Mouse (Mus musculus): ENCODE results near the gene Olfr1012. TPM values are rescaled to one million over a fixed set of nuclear protein-coding genes. Genes with fewer than 3 reads are reported as not detected.
"Not testable (repeated sequence)": the region's sequence is repeated elsewhere in the genome, so short reads cannot be mapped to it uniquely, and the experiment has no call there.

Gene Olfr1012
- not detected in 2 replicates for polyA plus RNA-seq (2015; fragmentation: Nextera tagmentation; extraction: Ambion mirVana)

GRCm38 (mm10) chr2:85762666-85763065, at the start of gene Olfr1012:
Gene Olfr1012 (minus strand): TSS chr2:85762766.
- Histone ChIP-seq H3K36me3 (no peaks in the 10 kb centered on the region), H3K4me1 (no peaks in the 10 kb centered on the region), H3K9me3 (replicated peaks) (no peaks in the 10 kb centered on the region), H3K4me2 (no peak within 1 kb of the TSS), H3K27me3 (replicated peaks) (no peaks in the 10 kb centered on the region), H3K9ac (replicated peaks) (no peak within 1 kb of the TSS), H3K27ac (replicated peaks) (no peak within 1 kb of the TSS), H3K4me3 (replicated peaks) (no peak within 1 kb of the TSS)
- ATAC-seq (ENCODE audit: low FRiP score): no peak
- 76% methylated on average over 1 of the region's 1 CpGs for WGBS

DNA sequence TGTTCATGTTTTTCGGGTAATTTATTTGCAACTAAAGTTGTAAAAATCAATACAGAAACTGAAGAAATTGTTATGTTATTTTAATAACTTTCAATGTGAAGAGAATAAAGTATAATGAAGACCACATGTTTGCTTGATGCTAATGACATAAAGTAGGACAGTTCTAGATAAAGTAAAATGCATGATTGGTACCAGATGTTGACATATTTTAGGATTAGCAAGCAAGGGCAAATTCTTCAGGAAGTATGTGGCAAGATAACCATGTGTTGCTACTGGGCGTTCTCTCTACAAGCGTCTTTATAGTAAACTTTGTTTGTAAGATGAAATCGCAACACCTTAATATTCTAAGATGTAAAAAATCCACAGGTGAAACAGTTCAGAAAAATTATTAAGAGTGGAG, 41.9 kb upstream of the Olfr1012 start:
- Histone ChIP-seq H3K36me3 (no peaks in the 10 kb centered on the region), H3K4me3 (replicated peaks) (no peak overlapping the region), H3K9ac (replicated peaks) (no peak overlapping the region), H3K9me3 (replicated peaks) (no peaks in the 10 kb centered on the region), H3K4me1 (no peaks in the 10 kb centered on the region), H3K27ac (replicated peaks) (no peak overlapping the region), H3K4me2 (no peak overlapping the region), H3K27me3 (replicated peaks) (no peaks in the 10 kb centered on the region)
- no peak for ATAC-seq (ENCODE audit: low FRiP score)
- 93% methylated on average over 4 of the region's 4 CpGs for WGBS

DNA sequence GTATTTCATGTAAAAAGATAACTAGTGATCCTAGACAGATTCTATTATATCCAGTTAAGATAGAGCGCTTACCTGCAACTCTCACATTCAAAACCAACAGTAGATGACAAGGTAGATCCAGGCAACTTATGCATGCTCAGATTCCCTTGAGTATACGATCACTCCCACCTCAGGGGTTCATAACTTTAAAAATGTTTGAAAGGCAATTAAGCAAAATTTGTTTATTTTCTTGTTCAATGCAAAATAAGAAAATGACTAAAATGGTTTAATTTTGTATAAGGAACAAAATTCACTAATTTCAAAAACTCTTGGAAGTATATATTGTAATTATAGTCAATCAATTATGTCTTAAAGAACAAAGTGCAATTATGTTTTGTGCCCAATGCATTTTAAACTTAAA, 39.9 kb upstream of the Olfr1012 start, which contains the start of gene Olfr1016:
Gene Olfr1016, minus strand, starts transcription at position 101 of the 400 bp plus-strand sequence.
- no peak for ATAC-seq (ENCODE audit: low FRiP score)
- no peaks in the 10 kb centered on the region for H3K9me3 ChIP-seq (replicated peaks)
- no peak within 1 kb of the TSS for H3K4me2 ChIP-seq
- no peak within 1 kb of the TSS for H3K27ac ChIP-seq (replicated peaks)
- no peak within 1 kb of the TSS for H3K4me3 ChIP-seq (replicated peaks)
- no peaks in the 10 kb centered on the region for H3K27me3 ChIP-seq (replicated peaks)
- no peak within 1 kb of the TSS for H3K9ac ChIP-seq (replicated peaks)
- no peaks in the 10 kb centered on the region for H3K36me3 ChIP-seq
- WGBS: 96% methylated on average over 2 of the region's 2 CpGs
- H3K4me1 ChIP-seq: no peaks in the 10 kb centered on the region

- no peaks in the 10 kb centered on the region for H3K9me3 ChIP-seq (replicated peaks)
- no peak overlapping the region for H3K4me3 ChIP-seq (replicated peaks)
- ATAC-seq (ENCODE audit: low FRiP score): no peak
- no peaks in the 10 kb centered on the region for H3K36me3 ChIP-seq
- H3K9ac ChIP-seq (replicated peaks): no peak overlapping the region
- H3K27me3 ChIP-seq (replicated peaks): no peaks in the 10 kb centered on the region
- H3K4me1 ChIP-seq: no peaks in the 10 kb centered on the region
- no peak overlapping the region for H3K27ac ChIP-seq (replicated peaks)
- 42% methylated on average over 2 of the region's 2 CpGs for WGBS
- no peak overlapping the region for H3K4me2 ChIP-seq
These were observed 29.8 kb upstream of the Olfr1012 start for GRCm38 (mm10) chr2:85792331-85792730.

- no peak within 1 kb of the TSS for H3K9ac ChIP-seq (replicated peaks)
- no peaks in the 10 kb centered on the region for H3K36me3 ChIP-seq
- H3K4me1 ChIP-seq: no peaks in the 10 kb centered on the region
- no peak within 1 kb of the TSS for H3K27ac ChIP-seq (replicated peaks)
- H3K9me3 ChIP-seq (replicated peaks): no peaks in the 10 kb centered on the region
- H3K4me3 ChIP-seq (replicated peaks): no peak within 1 kb of the TSS
- H3K4me2 ChIP-seq: no peak within 1 kb of the TSS
- no peaks in the 10 kb centered on the region for H3K27me3 ChIP-seq (replicated peaks)
- no peak for ATAC-seq (ENCODE audit: low FRiP score)
These were observed 19.2 kb upstream of the Olfr1012 start, which contains the start of gene Olfr1015 for GRCm38 (mm10) chr2:85781717-85782116. Gene Olfr1015 (plus strand): TSS chr2:85782017.

- Histone ChIP-seq H3K9ac (replicated peaks) (no peak within 1 kb of the TSS), H3K36me3 (no peaks in the 10 kb centered on the region), H3K27me3 (replicated peaks) (no peaks in the 10 kb centered on the region), H3K9me3 (replicated peaks) (no peaks in the 10 kb centered on the region), H3K4me3 (replicated peaks) (no peak within 1 kb of the TSS), H3K27ac (replicated peaks) (no peak within 1 kb of the TSS), H3K4me2 (no peak within 1 kb of the TSS), H3K4me1 (no peaks in the 10 kb centered on the region)
- ATAC-seq (ENCODE audit: low FRiP score): no peak
These were observed 9.8 kb upstream of the Olfr1012 start, which contains the start of gene Olfr1014 for GRCm38 (mm10) chr2:85772413-85772812. Gene Olfr1014 (plus strand): TSS chr2:85772713.

DNA sequence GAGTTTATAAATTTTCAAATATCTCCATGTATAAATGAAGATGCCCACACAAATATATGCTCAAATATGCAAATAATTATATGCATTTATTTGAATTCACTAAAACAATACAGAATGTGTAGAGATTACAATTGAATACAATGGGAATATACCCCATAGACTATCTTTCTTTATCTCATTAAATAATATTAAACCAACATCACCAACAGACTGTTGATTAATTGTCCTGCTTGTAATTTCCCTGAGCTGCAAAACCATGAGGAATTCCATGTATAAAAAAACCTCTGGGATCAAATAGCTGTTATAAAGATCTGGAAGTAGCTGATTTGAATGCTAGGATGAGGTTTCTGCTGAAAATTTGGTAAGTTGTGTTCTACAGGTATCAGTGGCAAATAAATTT, 4.2 kb upstream of the Olfr1012 start, which contains the start of gene Olfr1013:
Gene Olfr1013, plus strand, starts transcription at position 301 of the 400 bp plus-strand sequence.
- Histone ChIP-seq H3K9me3 (replicated peaks) (no peaks in the 10 kb centered on the region), H3K4me3 (replicated peaks) (no peak within 1 kb of the TSS), H3K4me1 (no peaks in the 10 kb centered on the region), H3K27ac (replicated peaks) (no peak within 1 kb of the TSS), H3K36me3 (no peaks in the 10 kb centered on the region), H3K9ac (replicated peaks) (no peak within 1 kb of the TSS), H3K27me3 (replicated peaks) (no peaks in the 10 kb centered on the region), H3K4me2 (no peak within 1 kb of the TSS)
- ATAC-seq (ENCODE audit: low FRiP score): no peak

- no peak overlapping the region for H3K9ac ChIP-seq (replicated peaks)
- H3K36me3 ChIP-seq: no peaks in the 10 kb centered on the region
- no peaks in the 10 kb centered on the region for H3K27me3 ChIP-seq (replicated peaks)
- no peak for ATAC-seq (ENCODE audit: low FRiP score)
- H3K4me3 ChIP-seq (replicated peaks): no peak overlapping the region
- no peaks in the 10 kb centered on the region for H3K9me3 ChIP-seq (replicated peaks)
- no peak overlapping the region for H3K4me2 ChIP-seq
- H3K27ac ChIP-seq (replicated peaks): no peak overlapping the region
- no peaks in the 10 kb centered on the region for H3K4me1 ChIP-seq
- 86% methylated on average over 4 of the region's 4 CpGs for WGBS
These were observed 8.7 kb downstream of the Olfr1012 start for GRCm38 (mm10) chr2:85753822-85754221.

GRCm38 (mm10) chr2:85725793-85726192, 36.8 kb downstream of the Olfr1012 start:
- no peak overlapping the region for H3K27ac ChIP-seq (replicated peaks)
- WGBS: 10% methylated on average over 3 of the region's 3 CpGs
- H3K9me3 ChIP-seq (replicated peaks): no peaks in the 10 kb centered on the region
- no peak overlapping the region for H3K4me2 ChIP-seq
- no peaks in the 10 kb centered on the region for H3K4me1 ChIP-seq
- H3K4me3 ChIP-seq (replicated peaks): no peak overlapping the region
- ATAC-seq (ENCODE audit: low FRiP score): no peak; the same call in 1 of the 2 replicates
- no peaks in the 10 kb centered on the region for H3K27me3 ChIP-seq (replicated peaks)
- no peak overlapping the region for H3K9ac ChIP-seq (replicated peaks)
- no peaks in the 10 kb centered on the region for H3K36me3 ChIP-seq

DNA sequence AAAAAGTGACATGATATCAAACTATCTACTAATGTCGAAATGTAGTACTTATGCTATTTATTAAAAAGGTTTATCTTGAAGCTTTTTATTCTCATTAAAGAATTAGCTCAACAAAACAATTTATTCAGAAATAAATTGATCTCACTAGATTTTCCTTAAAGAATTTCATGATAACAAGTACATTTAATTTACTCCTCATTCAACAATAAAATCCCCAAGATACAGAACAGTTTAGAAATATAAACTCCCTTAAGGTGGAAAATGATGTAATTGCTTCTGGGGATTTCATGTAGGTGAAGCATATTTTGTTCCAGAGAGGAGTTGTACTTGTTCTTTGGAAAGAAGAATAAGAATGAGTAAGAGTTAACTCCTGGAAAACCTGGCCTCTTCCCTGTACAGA, 47.4 kb downstream of the Olfr1012 start, which contains the start of gene Olfr1009:
Gene Olfr1009, plus strand, starts transcription at position 301 of the 400 bp plus-strand sequence.
- WGBS: 84% methylated on average over 1 of the region's 1 CpGs
- Histone ChIP-seq H3K4me2 (no peak within 1 kb of the TSS), H3K27me3 (replicated peaks) (no peaks in the 10 kb centered on the region), H3K27ac (replicated peaks) (no peak within 1 kb of the TSS), H3K36me3 (no peaks in the 10 kb centered on the region), H3K4me1 (no peaks in the 10 kb centered on the region), H3K4me3 (replicated peaks) (no peak within 1 kb of the TSS), H3K9me3 (replicated peaks) (no peaks in the 10 kb centered on the region), H3K9ac (replicated peaks) (no peak within 1 kb of the TSS)
- ATAC-seq (ENCODE audit: low FRiP score): no peak

GRCm38 (mm10) chr2:85711159-85711558, 51.4 kb downstream of the Olfr1012 start:
- Histone ChIP-seq H3K4me3 (replicated peaks) (no peak overlapping the region), H3K4me1 (no peaks in the 10 kb centered on the region), H3K27ac (replicated peaks) (no peak overlapping the region), H3K9me3 (replicated peaks) (no peaks in the 10 kb centered on the region), H3K4me2 (no peak overlapping the region), H3K27me3 (replicated peaks) (no peaks in the 10 kb centered on the region), H3K9ac (replicated peaks) (no peak overlapping the region), H3K36me3 (no peaks in the 10 kb centered on the region)
- 8% methylated on average over 1 of the region's 1 CpGs for WGBS
- no peak for ATAC-seq (ENCODE audit: low FRiP score)

GRCm38 (mm10) chr2:85710680-85711079, 51.9 kb downstream of the Olfr1012 start:
- not testable (repeated sequence) for H3K4me3 ChIP-seq (replicated peaks); H3K9ac ChIP-seq (replicated peaks); ATAC-seq (ENCODE audit: low FRiP score); H3K4me2 ChIP-seq; H3K36me3 ChIP-seq; H3K27ac ChIP-seq (replicated peaks); H3K9me3 ChIP-seq (replicated peaks); H3K4me1 ChIP-seq; H3K27me3 ChIP-seq (replicated peaks)
- WGBS: 39% methylated on average over 2 of the region's 2 CpGs
